Mouse (Mus musculus) c-Kit-positive CD71-negative TER-119-negative erythroid progenitor cells, embryonic 14.5 days (primary cell): ENCODE data around the gene Cpsf4.
"Not testable (repeated sequence)": the region's sequence is repeated elsewhere in the genome, so short reads cannot be mapped to it uniquely, and the experiment has no call there.

Experiments
- DNase-seq: peaks from one replicate; pipeline ENCODE4 v3.0.0-alpha.2; 2013; ENCODE audit warnings: low read depth

Cpsf4 gene

DNA sequence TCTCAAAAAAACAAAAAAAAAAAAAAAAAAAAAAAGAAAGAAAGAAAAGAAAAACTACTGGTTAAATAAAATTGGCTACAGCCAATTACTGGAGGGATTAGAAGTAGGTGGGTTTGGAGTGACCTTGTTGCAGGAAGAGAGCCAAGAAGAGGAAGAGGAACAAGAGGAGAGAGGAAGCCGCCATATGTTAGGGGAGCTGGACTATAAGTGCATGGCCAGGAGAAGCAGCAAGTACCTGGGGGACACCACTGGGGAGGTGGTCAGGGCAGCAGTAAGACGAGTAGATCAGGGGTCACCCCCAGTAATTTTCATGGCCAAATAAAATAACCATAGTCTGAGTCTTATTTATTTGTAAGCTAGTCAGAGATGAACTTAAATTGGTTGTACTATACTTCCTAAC is 18.2 kb downstream of the Cpsf4 start:
- DNase-seq: no peak

DNA sequence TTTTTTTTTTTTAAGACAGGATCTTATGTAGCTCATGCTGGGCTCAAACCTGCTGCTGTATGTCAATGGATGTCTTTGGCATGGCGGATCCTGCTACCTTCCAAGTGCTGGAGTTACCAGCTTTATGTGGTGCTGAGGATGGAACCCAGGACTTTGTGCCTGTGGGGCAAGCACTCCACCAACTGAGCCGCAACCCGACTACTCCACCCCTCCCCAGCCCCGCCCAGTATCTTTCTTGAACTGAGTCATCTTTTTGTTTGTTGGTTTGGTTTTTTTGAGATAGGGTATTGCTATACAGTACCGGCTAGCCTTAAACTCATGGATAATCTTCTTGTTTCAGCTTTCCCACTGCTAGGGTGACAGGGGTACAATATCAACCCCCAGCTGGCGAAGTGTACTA is 22.4 kb downstream of the Cpsf4 start:
- no peak for DNase-seq

DNA sequence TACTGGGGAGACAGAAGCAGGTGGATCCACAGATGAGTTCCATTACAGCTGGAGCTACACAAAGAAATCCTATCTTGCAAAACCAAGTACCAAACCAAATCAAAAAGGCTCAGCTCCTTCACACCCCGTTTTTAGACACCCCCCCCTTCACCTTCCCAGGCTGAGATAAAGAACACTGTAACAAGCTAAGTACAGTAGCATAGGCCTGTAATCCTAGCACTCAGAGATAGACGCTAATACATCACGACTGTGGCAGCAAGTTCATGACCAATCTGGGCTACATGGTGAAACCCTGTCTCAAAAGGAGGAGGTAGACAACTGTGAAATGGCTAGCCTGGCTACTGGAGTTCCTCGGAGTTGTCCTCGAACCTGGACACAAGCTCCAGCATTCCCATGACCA is 23.4 kb downstream of the Cpsf4 start:
- no peak for DNase-seq

DNA sequence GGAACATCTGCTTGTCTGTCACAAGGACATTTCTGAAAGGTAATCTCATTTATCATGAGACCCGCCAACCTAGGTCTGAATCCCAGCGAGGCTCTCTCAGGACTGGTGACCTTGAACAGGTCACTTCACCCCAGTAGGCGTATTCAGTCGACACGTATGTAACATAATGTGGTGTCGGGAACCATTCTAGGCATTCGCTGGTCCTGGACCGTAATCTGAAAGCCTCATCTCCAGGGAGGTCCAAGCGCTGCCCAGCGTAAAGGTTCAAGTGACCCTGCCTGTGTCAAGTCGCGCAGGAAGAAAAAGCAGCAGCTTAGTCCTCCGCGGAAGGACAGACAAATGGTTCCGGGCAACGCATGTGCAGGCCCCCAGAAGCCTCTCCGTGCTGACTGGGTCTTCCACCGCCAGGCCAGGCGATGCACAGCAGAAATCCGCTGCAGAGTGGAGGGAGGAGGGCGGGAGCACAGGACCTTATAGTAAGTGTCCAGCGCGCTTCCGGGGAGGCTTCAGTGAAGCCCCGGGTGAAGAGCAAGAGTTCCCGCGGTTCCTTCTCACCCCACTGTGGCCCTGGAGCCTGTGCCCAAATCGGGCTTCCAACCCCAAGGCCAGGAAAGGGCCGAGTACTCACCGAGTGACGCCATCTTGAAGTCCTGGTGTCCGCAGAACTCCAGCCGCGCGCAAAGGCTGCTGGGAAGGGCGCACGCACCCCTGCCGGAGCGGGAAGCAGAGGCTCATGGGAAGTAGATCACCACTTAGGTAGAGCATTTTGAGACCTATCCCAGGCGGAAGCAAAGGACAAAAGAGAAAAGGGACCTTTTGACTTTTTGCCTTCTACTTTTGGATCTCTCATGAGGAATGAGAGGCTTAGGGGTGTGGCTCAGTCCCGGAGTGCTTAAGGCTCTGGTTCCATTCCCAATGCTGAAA is 24.1 kb downstream of the Cpsf4 start:
- DNase-seq: peak; percentile 77

DNA sequence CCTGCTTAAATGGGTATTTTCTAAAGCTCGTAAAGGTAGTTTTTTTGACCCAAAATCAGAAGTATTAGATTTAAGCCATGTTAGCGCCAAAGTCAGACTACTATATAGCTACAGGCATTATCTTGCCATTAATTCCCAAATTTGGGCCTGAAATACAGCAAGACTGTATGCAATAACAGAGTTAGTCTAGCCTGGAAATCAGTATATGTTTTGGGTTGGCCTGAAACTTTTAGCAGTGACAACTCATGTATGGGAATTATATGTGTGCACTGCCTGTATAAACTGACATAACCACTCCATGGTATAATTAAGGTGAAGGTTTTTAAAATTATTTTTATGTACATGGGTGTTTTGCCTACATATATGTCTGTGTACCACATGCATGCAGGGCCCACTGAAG is 24.9 kb downstream of the Cpsf4 start, which contains the start of gene Atp5j2:
Atp5j2 (minus strand) TSS at position 101 of the 400 bp plus-strand sequence.
- no peak for DNase-seq

DNA sequence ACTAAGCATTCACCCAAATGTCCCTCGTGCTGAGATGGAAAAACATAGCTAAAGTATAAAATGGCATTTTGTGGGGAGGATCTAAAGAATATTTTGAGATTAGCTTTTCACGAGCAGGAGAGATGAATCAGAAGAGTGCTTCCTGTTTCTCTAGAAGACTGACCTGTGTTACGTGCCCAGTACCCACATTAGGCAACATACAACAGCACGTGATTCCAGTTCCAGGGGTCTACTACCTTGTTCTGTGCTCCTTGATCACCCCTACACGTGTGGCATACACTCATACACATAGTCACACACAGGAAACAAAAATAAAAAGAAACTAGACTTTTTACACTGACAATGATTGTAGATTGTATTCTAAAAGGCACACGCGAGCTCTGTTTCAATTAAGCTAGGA is 33.4 kb downstream of the Cpsf4 start:
- no peak for DNase-seq

DNA sequence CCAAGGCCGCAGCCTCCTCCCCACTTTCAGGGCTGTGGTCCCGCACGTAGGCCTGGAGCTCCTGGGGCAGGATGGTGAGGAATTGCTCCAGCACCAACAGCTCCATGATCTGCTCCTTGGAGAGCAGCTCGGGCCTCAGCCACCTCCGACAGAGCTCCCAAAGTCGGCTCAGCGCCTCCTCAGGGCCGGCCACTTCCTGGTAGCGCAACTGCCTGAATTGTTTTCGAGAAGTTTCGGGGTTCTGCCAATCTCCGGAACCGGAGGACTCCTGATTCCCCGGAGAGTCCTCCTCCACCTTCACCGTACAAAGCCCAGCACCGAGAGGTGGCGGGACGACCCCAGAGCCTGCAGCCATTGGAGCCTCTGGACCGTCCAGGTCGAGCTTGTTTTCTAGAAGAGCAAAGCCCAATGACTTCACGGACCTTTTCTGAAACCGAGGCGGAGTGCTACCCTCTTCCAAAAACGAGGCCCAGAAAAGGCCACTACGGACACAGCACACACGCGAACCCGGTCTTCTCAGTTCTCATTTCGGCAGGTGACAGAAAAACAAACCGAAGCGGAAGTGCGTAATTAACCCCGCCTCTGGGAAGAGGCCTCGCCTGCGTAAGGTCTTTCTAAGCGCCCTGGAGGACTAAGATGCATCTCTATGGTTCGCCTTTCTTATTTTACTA is 34.4 kb downstream of the Cpsf4 start, which contains the start of gene Zkscan14:
Zkscan14 (minus strand) TSS at position 548 of the 671 bp plus-strand sequence.
- DNase-seq: peak; percentile 85

DNA sequence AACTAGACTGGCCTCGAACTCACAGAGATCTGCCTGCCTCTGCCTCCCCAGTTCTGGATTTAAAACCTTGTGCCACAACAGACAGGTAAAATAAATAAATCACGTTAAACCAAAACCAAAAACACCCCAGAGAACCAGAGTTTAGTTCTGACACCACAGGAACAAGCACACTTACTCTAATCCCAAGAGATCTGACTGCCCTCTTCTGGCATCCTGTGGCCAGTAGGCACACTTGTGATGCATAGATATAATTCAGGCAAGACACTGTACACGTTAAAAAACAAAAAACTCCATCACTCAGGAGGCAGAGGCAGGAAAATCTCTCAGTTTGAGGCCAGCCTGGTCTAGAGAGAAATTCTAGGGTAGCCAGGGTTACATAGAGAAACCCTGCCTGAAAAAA is 35.4 kb downstream of the Cpsf4 start:
- no peak for DNase-seq

DNA sequence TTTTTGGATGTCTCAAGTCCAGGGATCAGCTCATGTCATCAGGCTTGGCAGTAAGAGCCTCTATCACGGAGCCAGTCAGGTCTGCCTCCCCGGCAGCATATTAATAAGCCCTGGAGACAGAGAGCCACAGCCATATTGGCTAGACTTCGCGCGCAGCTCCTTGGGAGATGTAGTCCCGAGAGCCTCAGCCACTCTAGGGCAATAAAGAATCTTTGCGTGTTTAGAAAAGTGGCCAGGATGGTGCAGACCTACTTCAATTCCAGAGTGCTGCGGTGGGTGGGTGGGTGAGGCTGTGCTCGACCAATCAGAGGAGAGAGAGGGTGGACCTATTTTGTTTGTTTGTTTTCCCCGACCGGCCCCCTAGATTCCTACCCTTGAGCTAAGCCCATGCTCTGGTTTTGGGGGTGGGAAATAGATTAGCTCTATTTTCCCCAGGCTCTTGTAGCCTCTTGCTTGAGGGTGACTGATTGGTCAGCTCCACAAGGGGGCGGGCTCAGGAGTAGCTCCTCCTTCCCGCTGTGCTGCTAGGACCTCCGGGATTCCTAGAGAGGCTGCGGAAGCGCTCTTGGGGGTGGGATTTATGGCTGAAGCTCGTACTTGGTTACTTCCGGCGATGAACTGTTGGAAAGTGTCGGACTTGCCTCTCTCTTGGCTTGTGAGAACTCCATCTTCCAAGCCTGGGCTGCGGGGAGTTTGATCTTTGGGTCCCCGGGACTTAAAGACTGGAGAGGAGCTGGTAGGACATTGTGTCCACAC is 37.1 kb downstream of the Cpsf4 start, which contains the start of gene Zkscan5:
Zkscan5 (plus strand) TSS at position 627 of the 756 bp plus-strand sequence.
- DNase-seq: peak; percentile 94

DNA sequence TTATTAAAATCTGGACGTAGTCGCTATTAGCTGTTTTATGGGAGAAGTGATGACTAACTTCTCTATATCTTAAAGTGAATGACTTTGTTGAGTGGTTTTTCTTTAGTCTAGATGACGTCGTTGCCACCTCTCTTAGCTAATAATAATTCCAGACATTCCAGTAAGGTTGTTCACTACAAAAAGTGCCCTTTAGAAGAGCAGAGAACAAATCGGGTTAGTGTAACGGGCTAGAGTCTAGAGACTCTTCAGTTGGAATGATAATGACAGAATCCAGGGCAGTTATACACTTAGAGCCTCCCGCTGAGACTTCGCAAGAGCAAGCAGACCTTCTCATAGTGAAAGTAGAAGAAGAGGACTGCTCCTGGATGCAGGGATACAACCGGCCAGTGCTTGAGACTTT is 38.0 kb downstream of the Cpsf4 start:
- DNase-seq: no peak

DNA sequence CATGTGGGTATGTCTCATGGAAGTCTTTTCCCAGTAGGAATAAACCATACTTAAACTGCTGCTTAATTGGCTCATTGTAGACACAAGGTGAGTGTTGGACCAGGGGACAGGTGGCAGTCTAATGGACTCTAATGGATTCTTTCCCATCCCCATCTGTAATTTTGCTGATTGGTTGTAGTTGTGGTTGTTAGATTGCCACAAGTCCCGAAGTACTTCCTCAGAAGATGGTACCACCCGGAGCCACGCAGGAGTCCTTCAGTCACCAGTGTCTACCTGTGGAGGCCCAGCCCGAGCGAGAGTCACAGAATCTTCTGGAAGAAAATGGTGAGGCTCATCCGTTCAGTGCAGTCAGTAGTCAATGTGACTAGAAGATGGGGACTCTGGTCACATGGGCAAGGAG is 40.4 kb downstream of the Cpsf4 start:
- no peak for DNase-seq

DNA sequence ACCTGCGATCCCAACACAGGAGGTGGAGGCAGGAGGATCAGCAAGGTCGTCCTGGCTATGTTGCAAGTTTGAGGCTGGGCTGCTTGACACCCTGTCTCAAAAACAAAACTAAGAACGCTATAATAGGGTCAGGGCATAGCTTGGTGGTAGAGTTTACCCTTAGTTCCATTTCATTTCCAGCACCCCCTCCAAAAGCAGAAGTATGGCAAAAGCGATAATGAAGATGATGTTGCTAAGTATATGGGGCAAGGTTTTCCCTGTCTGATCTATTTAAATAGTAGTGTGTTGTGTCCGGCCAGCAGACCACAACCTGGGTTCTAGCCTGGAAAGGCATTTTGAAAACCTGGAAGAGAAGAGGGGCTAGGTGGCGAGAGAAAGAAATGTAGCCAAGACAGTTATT is 40.9 kb downstream of the Cpsf4 start:
- no peak for DNase-seq

DNA sequence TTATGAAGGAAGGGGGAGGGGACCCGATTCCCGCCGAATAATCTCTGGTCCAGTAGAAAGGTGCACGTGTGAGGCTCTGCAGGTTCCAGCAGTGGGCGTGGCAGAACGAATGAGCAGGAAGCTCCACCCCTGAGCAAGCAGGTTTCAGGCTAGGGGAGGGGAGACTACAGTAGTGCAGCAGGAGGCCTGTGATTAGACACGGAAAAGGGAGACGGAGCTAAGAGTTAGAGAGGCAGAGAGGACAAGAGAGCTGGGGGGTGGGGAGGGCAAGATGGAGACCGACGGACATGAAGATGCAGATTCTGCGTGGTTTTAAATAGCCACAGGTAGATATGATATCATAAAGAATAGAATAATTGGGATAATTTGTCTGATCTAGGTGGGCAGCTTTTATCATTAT is 41.4 kb downstream of the Cpsf4 start:
- not testable (repeated sequence) for DNase-seq

DNA sequence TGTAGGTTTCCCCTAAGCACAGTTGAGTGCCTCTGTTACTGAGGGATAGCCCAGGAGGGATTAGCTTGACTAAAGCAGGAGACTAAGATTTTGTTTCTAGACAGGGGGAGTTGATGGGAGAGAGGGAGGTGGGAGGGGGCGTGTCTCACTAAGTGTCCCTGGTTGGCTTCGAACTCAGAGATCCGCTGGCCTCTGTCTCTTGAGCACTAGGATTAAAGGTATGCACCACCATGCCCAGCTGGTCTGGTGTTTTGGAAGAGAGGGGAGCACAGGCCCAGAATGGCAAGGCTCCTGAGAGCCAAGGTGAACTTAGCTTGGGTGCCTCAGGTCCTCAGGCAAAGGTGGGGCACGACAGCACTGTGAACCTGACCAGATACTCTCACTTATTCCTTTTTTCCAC is 44.3 kb downstream of the Cpsf4 start:
- no peak for DNase-seq

DNA sequence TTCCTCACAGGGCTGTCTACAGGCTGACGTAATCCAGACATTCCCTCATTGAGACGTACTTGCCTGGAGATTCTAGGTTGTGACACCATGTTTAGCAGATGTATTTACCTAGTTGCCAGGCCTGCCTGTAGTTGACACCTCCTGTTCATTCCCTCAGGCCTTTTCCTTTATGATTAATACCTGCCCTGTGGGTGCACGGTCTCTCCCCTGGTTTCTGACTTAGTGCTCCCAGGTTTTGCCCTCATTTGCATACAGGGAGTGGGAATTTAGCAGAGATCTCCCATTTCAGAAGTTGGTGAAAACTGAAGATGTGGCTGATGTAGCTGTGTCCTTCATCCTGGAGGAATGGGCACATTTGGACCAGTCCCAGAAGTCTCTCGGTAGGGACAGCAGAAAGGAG is 45.2 kb downstream of the Cpsf4 start:
- DNase-seq: no peak

DNA sequence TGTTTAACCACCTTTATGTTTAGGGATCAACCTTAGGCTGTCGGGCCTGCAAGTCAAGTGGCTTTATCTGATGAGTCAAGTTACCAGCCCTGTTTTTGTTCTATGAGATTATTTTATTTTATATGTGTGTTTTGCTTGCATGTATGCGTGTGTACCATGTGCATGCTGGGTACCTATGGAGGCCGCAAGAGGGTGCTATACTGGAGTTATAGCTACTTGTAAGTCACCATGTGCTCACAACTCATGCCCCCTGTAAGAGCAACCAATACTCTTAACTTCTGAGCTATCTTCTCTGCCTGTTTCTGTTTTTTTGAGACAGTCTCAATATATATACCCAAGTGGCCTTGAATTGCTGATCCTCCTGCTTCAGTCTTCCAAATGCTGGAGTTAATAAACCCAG is 46.5 kb downstream of the Cpsf4 start:
- DNase-seq: no peak

DNA sequence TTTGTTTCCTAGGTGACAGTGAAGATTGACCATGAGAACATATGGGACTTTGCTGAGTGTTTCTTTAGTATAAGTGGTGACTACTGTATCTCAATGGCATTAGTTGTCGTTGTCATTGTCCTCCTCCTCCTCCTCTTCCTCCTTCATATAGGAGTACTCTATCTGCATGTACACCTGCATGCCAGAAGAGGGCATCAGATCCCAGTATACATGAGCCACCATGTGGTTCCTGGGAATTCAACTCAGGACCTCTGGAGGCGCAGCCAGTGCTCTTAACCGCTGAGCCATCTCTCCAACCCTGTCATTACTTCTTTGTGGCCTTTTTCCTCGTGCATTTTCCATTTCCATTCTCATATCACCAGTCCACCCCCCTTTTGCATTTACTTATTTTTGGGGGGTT is 47.7 kb downstream of the Cpsf4 start:
- DNase-seq: no peak

DNA sequence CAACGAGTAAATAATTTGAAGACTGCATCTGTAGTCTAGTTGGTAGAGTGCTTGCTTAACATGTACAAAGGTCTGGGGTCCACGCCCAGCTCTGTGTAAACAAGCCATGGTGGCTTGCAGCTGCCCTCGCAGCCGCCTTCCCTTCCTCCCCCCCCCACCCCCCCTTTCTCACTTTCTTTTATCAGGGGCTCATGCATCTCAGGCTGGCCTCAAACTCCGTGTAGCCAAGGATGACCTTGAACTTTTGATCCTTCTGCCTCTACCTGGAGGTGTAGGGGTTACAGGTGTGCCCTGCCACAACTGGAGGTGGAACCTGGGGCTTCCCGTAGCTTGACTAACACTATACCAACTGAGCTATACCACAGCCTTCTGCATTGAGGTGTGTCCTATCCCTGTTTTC is 50.7 kb downstream of the Cpsf4 start:
- no peak for DNase-seq

DNA sequence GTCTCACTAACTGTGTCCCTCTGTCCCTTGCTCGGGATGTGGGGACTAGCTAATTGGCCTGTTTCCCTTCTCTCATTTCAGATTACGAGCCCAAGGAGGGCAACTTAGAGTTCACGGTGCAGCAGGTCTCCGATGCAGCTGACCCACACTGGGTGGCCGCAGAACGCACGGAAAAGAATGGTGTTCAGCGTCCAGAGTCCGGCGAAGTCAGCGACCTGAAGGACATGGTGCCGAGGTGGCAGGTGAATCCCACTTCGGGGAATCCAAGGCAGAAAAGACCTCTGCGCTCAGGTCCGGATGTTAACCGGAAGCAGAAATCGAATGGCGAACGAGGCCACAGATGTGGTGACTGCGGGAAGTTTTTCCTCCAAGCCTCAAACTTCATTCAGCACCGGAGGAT is 51.2 kb downstream of the Cpsf4 start:
- DNase-seq: no peak

DNA sequence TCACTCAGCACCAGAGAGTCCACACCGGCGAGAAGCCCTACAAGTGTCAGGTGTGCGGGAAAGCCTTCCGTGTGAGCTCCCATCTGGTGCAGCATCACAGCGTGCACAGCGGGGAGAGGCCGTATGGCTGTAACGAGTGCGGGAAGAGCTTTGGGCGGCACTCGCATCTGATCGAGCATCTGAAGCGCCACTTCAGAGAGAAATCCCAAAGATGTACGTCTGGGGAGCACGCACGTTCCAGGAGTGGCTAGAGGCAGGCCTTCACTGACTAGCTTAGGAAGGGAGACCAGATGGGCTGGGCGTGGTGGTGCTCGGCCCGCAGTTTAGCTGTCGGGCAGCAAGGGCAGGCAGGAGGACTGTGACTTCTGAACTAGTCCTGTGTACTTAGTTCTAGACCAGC is 51.7 kb downstream of the Cpsf4 start:
- DNase-seq: no peak

DNA sequence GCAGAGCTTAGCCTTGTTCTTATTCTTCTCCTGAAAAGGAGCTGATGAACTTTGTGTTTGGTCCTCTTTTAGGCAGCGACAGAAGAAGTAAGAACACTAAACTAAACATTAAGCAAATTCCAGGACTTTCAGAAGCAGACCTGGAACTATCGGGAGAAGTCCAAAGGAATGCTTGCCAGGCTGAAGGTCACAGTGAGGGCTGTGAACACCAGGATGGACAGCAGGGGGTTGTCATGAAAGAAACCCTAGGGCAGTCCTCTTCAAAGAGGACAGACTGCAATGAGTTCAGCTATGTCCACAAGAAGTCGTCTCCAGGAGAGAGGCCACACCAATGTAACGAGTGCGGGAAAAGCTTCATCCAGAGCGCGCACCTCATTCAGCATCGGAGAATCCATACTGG is 53.0 kb downstream of the Cpsf4 start:
- no peak for DNase-seq

DNA sequence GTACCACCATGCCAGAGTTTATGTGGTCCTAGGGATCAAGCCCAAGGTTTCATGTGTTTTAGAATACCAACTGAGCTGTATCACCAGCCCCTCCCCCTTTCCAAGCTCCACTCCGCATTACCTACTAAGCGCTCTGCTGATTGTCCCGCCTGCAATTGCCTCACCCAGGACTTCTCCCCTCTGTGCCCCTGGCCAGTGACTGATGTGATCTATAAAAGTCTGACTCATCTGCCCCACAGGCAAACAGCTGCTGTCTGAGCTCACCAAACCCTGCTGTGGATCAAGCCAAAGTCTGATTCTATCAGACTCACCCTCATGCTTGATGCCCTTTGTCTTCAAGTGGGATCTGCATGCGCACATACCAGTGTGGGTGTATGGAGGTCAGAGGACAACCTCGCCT is 55.8 kb downstream of the Cpsf4 start:
- DNase-seq: no peak

DNA sequence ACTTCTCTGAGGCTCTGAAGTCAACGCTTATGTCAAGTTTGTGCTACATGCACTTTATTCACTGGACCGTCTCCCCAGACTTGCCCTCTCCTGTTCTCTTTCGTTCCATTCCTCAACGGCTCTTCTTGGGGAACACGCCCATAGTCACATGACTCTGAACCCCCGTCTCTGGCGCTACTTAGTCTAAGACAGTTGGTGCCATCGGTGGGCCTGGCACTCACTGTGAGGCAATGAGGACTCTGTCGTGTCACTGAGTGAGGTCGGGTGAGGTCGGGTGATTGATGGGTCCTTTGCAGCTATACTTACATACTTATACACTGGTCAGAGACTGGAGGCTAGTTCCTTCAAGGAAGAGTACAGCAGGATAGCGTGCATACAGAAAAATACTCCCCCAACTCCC is 56.4 kb downstream of the Cpsf4 start:
- no peak for DNase-seq
